Mouse (Mus musculus) layer of hippocampus, postnatal 25 days (tissue): ENCODE measurements around the gene Bcap31. TPM values are rescaled to one million over a fixed set of nuclear protein-coding genes. Genes with fewer than 3 reads are reported as not detected.
A peak's percentile ranks its signal among the peaks of the same experiment; 100 is the strongest.

Source experiments
- DNase-seq, 2 experiments: peaks; one replicate each; pipeline ENCODE4 v3.0.0; 2022; ENCODE audit warnings: mixed read lengths in 2 of 2, low spot score in 1 of 2; ENCODE audit errors: extremely low spot score in 1 of 2
- total RNA-seq, 2 experiments: library from RNA; stranded (reverse); gene quantifications; 2 replicates each; pipeline ENCODE4 v1.2.3; 2021

Gene Bcap31
- total RNA-seq, 2 experiments from 2014 or later = 78.9 to 83.0 TPM

DNA sequence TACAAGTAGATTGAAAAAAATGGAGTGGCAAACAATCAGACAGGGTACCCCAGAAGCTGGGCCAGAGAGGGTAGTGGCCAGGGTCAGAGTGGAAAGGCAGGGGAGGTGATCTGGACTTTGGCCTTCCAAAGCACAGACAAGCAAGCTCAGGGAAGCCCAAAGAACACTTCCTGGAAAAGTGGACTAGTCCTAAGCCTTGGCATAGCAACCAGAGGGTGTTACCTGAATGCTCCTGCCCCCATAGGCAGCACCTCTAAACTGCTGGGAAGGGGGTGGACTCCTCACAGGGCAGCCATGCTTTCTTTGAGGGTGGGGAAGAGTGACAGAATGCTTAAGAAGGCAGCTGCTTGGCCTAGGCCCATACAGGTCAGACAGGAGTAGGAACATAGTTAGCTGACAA, 31.0 kb downstream of the Bcap31 start:
- DNase-seq = no peak

DNA sequence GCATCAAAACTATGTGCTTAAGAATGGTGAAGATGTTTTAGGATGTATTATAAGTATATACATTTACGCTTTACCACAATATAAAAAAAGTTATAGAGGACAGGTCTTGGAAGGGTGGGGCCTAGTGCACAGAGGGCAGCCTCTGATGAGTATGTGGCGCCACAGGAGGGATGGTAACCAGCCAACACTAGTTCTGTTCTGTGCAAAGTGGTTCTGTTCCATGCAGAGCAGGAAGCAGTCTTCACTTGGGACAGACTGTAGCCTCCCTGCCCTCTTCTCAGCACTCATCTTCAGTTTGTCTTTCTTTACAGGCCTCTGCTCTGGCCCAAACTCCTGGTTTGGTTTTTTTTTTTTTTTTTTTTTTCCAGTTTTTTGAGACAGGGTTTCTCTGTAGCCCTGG, 31.8 kb downstream of the Bcap31 start:
- no peak for DNase-seq

DNA sequence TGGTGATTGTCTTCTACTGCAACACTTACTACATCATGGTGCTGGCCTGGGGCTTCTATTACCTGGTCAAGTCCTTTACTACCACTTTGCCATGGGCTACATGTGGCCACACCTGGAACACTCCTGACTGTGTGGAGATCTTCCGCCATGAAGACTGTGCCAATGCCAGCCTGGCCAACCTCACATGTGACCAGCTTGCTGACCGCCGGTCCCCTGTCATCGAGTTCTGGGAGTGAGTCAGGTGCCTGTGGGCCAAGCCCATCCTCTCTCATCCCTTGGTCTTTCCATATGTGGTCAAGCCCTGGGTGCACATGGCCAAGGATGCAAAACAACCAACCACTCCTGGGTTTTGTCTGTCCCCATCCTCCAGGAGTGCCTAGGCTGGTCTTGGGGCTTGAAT, 39.3 kb downstream of the Bcap31 start:
- DNase-seq = no peak

DNA sequence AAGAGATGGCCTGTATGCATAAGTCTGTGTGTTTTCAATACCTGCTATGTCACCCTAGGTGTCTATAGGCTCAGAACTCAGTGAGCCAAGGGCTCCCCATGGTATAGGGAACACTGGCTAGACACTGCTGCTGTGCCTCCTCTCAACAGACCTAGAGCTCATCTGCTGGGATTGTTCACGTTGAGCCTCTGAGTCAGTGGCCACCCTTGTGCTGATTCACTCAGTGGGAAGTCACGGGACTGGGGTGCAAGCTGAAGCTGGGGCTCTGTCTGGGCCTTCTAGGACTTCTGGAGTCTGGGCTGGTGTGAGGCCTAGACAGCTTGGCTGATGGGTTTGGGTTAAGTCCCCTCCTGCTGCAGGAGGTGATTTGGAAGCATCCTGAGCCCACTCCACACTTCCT, 40.7 kb downstream of the Bcap31 start:
- DNase-seq = no peak

DNA sequence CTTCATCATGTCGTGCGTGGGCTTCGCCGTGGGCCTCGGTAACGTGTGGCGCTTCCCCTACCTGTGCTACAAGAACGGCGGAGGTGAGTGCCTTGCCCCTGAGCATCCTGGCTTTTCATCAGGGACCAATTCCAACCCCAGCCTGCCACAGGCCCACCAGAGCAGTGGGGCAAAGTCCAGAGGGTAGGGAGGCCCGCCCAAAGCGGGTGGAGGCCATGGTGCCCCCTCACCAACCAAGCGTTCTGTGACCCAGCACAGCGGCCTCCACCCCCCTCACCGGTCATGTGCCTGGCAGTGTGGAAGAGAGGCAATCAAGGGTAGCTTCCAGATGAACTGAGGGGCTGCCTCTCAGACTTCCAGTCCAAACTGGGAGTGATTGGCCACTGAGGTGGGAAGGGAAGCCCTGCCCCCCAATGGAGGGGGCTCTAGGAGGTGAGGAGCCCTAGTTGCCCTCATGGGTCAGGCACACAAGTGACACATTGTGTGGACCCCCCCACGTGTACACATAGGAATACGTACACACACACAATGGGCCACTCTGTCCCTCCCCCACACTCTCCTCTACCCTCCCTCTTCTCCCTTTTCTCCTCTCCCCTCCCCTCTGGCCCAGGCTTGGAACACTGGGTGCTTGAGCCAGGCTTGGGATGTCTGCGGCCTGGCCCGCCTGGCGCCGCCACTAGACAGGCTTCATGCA, 41.9 kb downstream of the Bcap31 start:
- DNase-seq = no peak

DNA sequence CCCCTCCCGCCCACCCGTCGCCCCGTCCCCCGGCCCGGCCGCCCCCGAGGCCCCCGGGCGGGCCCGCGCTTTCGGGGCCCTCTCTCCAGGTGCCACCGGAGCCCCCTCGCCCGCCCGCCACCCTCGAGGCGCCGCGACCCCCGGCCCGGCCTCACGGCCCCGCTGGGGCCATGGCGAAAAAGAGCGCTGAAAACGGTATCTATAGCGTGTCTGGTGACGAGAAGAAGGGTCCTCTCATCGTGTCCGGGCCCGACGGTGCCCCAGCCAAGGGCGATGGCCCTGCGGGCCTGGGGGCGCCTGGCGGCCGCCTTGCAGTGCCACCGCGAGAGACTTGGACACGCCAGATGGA, 42.4 kb downstream of the Bcap31 start:
- no peak for DNase-seq

DNA sequence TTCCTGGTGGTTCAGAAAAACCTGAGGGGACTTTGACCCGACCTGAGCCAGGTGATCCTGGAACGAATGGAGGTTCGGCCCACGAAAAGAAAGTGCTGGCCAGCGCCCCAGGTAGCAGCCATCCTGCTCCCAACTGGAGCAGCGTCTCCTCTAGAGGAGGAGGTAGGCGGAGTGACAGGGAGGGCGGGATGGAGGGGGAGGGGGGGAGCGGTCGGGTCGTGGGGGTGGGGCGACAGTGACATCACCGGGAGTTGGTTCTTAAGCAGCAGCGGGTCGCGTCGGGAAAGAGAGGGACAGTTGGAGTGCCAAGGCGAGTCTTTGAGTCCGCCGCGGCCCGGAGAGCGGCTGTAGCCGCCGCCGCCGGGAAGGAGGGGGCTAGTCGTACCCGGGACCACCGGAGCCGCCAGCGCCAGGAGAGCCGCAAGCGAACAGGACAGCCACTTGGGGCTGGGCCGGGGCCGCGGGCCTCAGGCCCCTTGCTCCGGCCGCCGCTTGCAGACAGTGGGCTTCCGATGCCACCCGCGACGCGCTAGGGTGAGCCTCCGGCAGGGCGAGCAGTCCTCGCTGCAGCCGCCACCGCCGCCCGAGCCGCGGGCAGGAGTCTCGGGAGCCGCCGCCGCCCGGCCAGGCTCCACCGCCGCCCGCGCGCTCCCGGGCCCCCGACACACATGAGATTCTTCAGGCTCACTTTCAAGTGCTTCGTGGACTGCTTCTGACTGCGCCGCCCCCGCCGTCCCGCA, 42.9 kb downstream of the Bcap31 start, which contains the start of gene Slc6a8:
TSS of gene Slc6a8 (plus strand) at position 272 of the 740 bp plus-strand sequence.
- DNase-seq = peak; percentile 31 to 66

DNA sequence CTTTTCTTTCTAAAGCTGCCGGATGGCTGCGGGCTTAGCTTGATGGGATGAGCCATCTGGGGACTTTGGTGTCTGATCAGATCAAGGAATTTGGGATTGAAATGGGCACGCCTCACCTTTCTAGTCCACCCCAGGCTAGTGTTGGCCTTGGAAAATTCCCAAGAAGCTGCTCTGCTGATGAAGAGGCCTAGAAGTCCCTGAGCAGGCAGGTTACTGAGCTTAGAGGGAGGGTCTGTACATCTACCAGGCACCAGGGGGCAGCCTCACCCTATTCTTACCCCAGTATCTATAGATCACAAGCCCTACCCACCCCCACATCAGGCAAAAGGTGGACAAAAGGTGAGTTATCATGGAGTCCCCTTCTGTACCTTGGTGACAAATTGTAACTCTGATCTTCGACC, 43.9 kb downstream of the Bcap31 start:
- DNase-seq = no peak

DNA sequence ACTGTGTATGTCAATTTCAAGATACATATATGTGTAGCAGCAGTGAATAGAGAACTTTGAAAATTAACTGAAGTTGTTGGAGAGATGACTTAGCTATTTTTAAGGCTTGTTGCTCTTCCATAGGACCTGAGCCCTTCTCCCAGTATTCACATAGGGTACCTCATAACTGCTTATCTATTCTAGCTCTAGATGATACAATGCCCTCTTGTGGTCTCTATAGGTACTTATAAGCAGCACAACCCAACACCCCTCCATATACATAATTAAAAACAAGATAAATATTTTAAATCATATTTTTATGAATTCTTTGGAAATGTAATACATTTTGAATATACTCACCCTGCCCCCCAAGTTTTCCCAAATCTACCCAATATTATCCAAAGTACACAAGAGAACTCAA, 52.8 kb downstream of the Bcap31 start:
- DNase-seq = no peak

DNA sequence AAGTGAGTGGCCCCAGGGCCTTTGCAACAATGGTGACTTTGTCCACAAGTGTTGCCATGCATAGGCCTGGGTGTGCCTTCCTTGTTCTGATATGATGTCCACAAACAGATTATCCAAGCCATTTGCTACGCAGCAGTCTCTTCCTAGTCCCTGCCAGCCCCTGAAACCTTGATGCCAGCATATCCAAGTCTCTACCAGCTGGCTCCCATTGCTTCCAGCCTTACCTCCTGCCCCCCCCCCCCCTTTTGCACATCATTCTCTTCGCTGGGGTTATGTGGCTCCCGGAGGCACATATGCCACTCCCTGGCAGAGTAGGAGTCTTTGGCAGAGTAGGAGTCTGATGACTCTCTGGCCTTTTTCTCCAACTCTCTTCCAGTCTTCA, 55.7 kb downstream of the Bcap31 start:
- no peak for DNase-seq

DNA sequence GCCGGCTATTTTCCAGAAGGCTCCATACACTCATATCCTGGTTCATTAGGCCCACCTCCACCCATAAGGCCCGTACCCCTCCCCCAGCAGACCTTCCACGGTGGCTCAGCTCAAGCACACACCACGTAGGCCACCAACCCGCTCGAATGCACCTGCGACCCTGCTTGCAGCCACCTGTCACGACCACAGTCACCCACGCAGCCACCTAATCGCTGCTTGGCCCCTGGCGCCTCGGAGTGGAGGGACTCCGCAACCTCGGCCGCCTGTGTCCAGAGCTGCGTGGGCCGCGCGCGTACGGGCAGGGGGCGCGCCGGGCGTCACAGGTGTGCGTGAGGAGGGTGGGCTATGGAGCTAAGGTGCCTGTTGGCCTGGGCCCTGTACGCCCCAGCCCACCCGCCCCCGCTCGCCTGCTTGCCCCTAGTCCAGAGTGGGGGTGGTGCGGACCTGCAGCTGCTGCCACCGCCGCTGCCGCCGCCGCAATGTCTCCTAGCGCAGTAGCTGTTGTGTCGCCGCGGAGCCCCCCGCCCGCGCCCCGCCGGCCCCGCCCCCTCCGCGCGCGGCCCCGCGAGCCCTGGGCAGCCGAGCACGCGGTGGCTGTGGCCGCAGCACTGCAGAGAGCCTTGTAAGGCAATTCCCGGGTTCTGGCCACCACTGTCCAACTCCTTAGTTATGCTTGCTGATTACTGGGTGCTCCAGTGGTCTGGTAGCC, 56.2 kb downstream of the Bcap31 start, which contains the start of gene Pnck:
TSS of gene Pnck (minus strand) at position 543 of the 709 bp plus-strand sequence.
- no peak for DNase-seq

DNA sequence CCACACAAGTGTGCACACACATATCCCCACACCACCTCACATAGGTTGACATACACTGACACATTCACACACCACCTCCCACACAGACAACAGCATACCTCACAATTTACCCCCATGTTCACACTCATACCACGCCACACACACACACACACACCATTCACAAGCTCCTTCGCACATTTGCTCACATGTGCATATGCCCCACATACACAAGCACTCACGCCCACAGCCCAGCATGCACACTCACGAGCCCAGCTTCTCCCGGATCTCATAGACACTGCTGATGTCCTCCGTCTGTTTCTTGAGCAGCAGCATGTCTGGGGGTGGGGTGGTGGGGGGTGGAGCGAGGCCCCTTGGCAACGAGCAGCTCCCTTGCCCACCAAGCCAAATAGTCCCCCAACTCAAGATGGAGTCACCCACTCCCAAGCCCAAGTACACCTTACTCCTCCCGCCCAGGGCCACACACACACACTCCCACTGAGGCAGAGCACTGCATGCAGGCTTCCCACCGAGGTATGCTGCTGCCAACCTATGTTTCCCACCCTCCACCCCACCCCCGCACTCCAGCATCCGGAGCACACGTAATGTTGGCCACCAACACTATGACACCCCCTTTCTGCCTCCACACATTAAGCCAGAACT, 56.9 kb downstream of the Bcap31 start:
- peak in 1 of 2 experiments; percentile 36 for DNase-seq

DNA sequence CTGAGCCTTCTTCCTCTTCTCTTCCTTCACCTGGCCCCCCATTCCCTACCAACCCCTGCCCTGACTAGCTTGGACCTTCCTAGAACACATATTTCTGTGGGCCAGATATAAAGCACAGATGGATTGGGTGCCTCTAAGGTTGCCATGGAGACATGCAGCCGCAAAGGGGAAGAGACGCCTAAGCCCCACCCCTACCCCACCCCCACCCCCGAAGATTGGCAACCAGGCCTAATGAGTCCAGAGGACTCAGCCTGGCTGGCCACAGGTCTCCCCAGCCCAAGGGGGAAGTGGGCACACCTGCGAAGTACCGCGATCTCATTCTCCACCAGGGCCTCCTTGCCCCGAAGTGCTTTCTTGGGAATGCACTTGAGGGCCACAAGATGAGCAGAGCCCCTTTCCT, 57.6 kb downstream of the Bcap31 start:
- DNase-seq = no peak

DNA sequence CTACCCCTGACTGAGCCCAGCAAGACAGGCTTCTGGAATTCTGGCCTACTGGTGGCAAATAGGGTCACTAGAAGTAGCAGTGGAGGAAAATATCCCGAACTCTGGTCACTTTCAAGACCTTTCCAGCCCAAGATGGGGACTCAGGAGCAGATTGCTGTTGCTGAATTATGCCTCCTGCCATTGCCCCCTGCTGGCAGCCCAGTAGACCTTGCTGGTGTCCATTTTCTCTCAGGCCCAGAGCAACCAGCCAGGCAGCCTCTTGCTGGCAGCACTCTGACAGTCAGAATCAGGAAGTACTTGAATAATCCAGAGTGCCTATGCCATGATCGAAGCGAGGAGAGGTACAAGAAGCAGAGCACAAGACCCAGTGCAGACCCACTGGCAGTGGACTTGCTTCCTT, 60.4 kb downstream of the Bcap31 start:
- DNase-seq = no peak

DNA sequence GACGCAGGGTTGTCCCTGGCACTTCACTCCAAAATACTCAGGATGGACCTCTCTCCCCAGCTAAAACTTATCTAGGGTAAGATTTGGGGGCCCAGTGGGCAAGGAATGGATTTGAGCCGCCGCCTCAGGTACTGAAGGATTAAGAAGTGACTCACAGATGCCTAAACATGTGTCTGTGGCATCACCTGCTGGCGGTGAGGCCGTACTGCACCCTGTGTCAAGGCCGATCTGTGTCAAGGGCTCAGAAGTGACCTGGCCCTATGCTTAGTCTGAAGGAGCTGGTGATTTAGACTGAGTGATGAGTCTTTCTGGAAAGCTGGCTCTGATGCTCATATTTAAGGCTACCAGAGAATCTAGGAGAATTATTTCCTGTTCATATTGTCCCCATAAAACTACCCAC, 61.8 kb downstream of the Bcap31 start:
- DNase-seq = no peak

DNA sequence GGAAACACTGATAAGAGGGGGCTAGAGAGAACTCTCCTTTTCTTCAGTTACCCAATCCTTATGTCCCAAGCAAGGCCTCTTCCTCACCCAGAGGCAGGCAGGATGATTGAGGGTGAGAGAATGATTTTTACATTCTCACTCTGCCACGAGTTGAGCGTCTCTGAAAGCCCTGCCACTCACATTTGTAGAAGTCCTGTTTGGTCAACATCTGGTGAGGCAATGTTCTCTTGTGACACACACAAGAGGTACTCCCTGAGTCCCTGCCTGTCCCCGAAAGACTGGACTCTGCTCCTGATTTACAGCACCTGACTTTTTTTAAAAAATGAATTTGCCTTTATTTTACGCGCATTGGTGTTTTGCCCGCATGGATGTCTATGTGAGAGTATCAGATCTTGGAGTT, 62.6 kb downstream of the Bcap31 start:
- no peak for DNase-seq

DNA sequence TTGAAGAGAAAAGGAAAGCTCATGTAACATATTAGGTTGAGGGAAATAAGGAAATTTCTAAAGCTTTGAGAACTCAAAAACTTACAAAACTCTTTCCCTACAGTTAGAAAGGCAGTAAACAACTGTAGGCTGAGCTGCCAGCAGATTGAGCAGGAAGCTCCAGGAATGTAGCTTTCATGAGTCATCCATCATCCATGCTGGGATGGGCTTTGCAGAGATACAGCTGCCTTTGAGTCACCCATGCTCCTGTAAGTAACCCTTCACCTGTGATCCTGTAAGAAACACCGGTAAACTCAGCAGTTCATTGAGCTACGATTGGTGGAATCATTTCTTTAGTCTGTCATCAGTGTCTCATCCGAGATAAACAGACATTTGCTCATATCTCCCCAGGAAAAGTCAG, 65.1 kb downstream of the Bcap31 start:
- DNase-seq = no peak

DNA sequence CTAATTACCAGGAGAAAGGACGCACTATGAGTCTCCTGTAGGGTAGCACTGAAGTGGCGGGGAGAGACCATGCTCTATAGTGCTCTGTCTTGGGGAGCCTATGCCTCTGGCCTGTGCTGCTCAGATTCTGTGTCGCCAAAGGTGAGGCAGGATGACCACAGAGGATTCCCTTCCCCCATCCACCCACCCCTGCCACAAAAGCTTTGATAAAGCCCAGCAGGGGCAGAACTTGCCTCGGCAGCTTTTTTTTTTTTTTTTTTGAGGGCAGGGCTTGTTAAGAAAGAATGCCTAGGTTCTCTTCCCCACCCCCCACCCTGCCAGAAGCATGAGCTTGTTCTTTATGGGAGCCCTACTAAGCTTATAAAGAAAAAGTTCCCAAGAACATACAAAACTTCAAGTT, 70.9 kb downstream of the Bcap31 start:
- DNase-seq = no peak

DNA sequence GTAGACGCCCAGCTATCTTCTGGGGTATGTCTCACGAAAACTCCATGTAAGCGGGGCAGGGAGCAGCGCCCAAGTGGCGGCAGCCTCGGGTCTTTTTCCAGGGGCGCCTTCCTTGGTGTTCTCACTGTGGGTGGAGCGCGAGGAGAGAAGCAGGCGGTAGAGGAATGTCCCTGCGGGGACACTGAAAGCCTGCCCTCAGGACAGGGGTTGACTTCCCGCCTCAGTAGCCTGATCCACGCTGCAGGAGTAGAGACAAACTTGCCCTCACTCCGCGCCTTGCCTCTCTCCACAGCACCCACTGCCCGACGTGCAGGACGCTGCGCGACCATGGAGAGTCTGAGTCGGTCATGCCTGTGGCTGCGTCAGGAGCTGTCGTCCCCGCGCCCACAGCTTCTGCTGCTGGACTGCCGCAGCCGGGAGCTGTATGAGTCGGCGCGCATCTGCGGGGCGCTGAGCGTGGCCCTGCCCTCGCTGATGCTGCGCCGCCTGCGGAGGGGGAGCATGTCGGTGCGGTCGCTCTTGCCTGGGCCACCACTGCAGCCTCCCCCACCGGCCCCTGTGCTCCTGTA, 76.0 kb downstream of the Bcap31 start:
- DNase-seq = no peak

DNA sequence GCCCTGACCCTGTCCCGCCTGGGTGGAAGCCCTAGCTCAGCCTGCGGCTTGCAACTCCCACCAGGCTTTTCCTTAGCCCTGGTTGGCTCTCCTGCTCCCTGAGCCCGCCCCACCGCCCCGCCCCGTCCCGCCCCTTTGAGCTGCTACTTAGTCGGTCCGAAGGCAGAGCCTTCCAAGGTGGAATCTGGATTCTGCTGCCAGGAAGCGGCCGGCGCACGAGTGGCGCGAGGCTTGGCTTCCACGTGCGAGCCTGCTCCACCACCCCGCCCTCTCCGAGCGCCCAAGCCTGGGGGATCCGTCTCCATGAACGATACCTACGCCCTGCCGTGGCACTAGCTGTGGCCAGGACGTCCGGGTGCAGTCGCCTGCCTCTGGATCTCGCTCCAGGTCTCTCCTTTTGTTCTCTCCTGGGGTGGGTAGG, 76.7 kb downstream of the Bcap31 start, which contains the start of gene Dusp9:
TSS of gene Dusp9 (plus strand) at position 165 of the 421 bp plus-strand sequence.
- no peak for DNase-seq

DNA sequence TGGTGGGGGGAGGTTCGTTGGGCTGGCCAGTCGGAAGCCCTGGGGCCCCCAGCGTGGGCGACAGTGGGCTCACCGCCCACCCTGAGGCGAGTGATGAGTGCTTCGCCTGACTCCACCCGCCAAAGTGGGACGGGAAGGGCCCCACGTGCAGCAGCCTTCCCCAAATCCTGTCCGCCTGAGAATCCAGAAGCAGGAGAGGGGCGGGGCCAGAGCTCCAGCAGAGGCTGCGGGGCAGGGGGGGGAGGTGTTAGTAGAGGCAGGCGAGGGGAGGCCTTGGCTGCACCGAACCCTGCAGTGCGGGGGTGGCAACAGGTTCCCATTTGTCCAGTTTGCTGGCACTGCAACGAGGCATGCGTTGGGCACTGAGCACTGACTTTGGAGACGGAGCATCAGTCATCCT, 78.6 kb downstream of the Bcap31 start:
- DNase-seq = no peak
